Mouse (Mus musculus): ENCODE results near the gene Arl4a. TPM values are rescaled to one million over a fixed set of nuclear protein-coding genes. Genes with fewer than 3 reads are reported as not detected.

The Arl4a gene
- total RNA-seq, 2 experiments from 2014 or later: 48.1 to 48.2 TPM

DNA sequence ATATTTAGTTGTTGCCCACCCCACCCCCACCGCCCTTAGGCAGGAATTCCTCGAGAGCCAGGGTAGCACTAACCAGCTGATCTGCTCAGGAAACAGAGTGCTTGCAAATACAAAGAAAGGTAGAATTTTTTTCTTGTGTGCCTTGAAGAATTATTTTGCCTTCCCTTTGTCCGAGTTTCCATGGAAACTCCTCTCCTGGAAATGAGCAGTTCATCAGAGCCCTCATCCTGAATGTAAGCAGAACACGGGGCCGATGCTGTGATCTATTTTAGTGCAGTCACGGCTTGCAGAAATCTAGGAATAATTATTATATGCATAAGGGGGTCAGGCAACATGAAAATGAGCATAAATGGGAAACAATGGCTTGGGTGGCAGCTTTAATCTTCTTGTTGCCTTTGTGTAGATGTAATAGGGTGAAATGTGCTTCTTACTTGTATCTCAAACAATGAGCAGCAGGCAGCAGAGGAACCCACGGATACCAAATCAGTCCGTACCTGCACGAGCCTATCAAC, 61.9 kb downstream of the Arl4a start:
- DNase-seq (ENCODE audit: low spot score in 2 of 2): peak; percentile 35 to 59
- intact Hi-C loops (cut with DNase I): loop anchor here (2.0 kb wide), 1 partner anchor 61 kb away; no protein-coding TSS in a partner anchor

GRCm38 (mm10) chr12:39974977-39975583, 62.7 kb downstream of the Arl4a start:
- no peak for DNase-seq (ENCODE audit: low spot score in 2 of 2)
- intact Hi-C loops (cut with DNase I): loop anchor here (2.0 to 5.0 kb wide), 2 partner anchors 62 to 238 kb away; no protein-coding TSS in a partner anchor

- intact Hi-C loops (cut with DNase I): loop anchor here (2.0 to 5.0 kb wide), 2 partner anchors 63 to 237 kb away; no protein-coding TSS in a partner anchor
- DNase-seq (ENCODE audit: low spot score in 2 of 2): peak in 1 of 2 experiments; percentile 56
Measured at GRCm38 (mm10) chr12:39974273-39974672, 63.6 kb downstream of the Arl4a start.

DNA sequence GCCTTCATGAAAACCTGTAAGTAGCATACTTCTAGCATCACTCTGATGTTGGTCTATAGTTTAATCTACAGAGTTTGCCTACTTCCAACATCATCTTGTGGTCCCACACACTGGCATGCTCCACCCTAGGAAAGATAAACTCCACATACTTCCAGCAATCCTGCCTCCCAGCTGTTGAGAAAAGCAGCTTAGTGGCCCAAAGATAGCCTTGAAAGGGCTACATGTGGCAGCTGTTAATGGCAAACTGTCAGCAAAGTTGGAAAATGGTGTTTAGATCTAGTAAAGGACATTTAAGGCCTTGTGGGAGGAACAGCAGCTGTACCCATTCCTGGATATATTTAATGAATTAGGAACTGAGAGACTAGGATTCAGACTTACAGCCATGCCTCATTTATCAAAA, 68.3 kb downstream of the Arl4a start:
- no peak for DNase-seq (ENCODE audit: low spot score in 2 of 2)
- intact Hi-C loops (cut with DNase I): no loop called here

DNA sequence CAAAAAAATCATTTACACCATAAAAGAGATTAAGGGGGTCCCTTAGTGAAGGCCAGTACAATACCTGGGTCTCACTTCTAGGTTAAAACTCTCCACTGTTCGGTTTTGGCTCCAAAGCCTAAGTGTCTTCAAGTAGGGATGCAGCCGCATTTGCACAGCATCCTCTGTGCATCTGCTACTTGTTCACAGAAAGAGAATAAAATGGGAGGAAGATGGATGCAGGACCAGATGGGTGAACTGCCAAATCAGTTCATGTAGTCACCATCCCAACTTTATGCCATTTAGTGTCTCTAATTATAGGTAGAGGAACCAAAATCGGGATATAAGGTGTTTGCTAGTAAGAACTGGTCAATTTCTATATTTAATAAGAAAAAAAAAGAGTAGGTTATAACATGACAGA, 69.7 kb downstream of the Arl4a start:
- intact Hi-C loops (cut with DNase I): no loop called here
- no peak for DNase-seq (ENCODE audit: low spot score in 2 of 2)

- DNase-seq (ENCODE audit: low spot score in 2 of 2): no peak
- intact Hi-C loops (cut with DNase I): no loop called here
Measured at GRCm38 (mm10) chr12:39959166-39959565, 78.7 kb downstream of the Arl4a start.

- DNase-seq (ENCODE audit: low spot score in 2 of 2): no peak
Measured at GRCm38 (mm10) chr12:39957931-39958671, 79.7 kb downstream of the Arl4a start.

DNA sequence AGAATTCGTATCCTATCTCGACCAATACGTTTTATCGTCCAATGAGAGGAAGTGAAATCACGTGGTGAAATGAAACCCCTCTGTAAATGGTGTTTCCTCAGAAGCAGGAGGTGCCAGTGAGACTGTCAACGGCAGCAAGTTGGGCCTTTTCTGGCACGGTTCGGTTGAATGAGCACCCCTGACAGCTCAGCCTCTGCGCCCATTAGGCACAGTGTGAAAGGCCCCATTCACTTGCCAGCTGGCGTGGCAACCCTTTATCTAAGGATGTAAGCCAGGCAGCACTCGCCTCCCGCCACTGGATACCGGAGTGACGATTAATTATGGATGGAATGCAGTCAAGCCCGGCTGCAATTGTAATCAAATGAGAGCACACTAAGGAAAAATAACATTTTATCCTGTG, 81.4 kb downstream of the Arl4a start:
- intact Hi-C loops (cut with DNase I): no loop called here
- peak; percentile 22 to 38 for DNase-seq (ENCODE audit: low spot score in 2 of 2)

More at GRCm38 (mm10) chr12:39957931-39958671, 79.7 kb downstream of the Arl4a start:
- intact Hi-C loops (cut with DNase I): no loop called here

Other genes starting within 250 kb of the Arl4a start
- gene Scin, start 96.2 kb upstream of the Arl4a start, total RNA-seq (2021): under 1 TPM in 1 of 2 experiments, not detected in 1; 0.18 TPM
- 1 to 10 TPM in 1 of 2 experiments, under 1 TPM in 1; 0.69 to 1.3 TPM for gene Lsmem1, start 161.5 kb upstream of the Arl4a start, total RNA-seq (2021)
- 100 to 1,000 TPM; 110 TPM for gene Ifrd1, start 210.5 kb upstream of the Arl4a start, total RNA-seq (2021)